Mouse (Mus musculus) small intestine, adult 10 weeks (tissue): ENCODE measurements around the gene Clca1. TPM values are rescaled to one million over a fixed set of nuclear protein-coding genes. Genes with fewer than 3 reads are reported as not detected.

Experiments used
- polyA plus RNA-seq: library from polyadenylated mRNA; stranded (reverse); fragments of 350-450 nt; fragmentation: Illumina TruSeq; extraction: RNeasy Lipid Tissue Mini Kit (QIAGEN cat#74804); gene quantifications from one replicate; pipeline ENCODE4 v1.2.3, GENCODE M21; 2014; ENCODE audit warnings: low replicate concordance

Gene Clca1
- 431 TPM for polyA plus RNA-seq

GRCm38 (mm10) chr3:145032676-145033075 lies at the start of gene Clca1:
Clca1 (minus strand) TSS chr3:145032776.

GRCm38 (mm10) chr3:144974945-144975344 lies 57.6 kb downstream of the Clca1 start, which contains the start of gene Clca4a:
Clca4a (minus strand) TSS chr3:144975045.

Other genes starting within 250 kb of the Clca1 start
- gene Clca3a2, start 213.3 kb downstream of the Clca1 start, polyA plus RNA-seq: 6.0 TPM
- 71.9 TPM for gene Clca3b, start 183.4 kb downstream of the Clca1 start, polyA plus RNA-seq
- gene Clca4b, start 100.2 kb downstream of the Clca1 start, polyA plus RNA-seq: 2,507 TPM
- 679 TPM for gene Clca4a, start 57.7 kb downstream of the Clca1 start, polyA plus RNA-seq
- gene Clca2, start 66.7 kb upstream of the Clca1 start, polyA plus RNA-seq: 0.41 TPM
- 92.3 TPM for gene Odf2l, start 85.8 kb upstream of the Clca1 start, polyA plus RNA-seq